Mouse (Mus musculus): ENCODE results near the gene Cst6.
"Not testable (repeated sequence)": the region's sequence is repeated elsewhere in the genome, so short reads cannot be mapped to it uniquely, and the experiment has no call there.

The Cst6 gene

DNA sequence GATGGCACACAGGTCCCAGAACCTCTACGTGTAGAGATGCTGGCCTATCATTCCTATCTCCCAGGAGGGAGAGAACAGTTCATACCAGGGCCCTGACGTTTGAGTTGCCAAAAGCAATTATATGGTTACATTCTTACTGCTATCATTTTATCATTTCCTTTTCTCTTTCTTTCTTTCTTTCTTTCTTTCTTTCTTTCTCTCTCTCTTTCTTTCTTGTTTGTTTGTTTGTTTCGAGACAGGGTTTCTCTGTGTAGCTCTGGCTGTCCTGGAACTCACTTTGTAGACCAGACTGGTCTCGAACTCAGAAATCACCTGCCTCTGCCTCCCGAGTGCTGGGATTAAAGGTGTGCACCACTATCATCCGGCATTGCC, at the start of gene Cst6:
Gene Cst6 (minus strand): TSS at position 73 of the 372 bp plus-strand sequence.
- DNase-seq (ENCODE audit: low read depth), result not testable (repeated sequence)

DNA sequence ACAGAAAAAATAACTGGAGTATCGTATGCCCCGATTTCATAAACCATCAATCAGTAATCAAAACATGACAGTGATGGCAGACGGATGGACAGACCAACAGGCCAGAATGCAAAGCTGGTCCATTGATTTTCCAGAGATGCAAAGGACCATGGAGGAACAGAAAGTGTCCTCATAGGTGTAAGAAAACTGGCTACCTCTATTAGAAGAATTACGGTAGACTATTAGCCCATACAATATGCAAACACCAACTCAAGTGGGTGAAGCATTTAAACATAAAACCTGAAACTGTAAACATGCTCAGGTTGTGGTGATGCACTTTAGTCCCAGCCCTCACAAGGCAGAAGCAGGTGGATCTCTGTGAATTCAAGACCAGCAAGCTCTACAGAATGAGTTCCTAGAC, 46.0 kb upstream of the Cst6 start:
- DNase-seq (ENCODE audit: low read depth), result peak; percentile 19

DNA sequence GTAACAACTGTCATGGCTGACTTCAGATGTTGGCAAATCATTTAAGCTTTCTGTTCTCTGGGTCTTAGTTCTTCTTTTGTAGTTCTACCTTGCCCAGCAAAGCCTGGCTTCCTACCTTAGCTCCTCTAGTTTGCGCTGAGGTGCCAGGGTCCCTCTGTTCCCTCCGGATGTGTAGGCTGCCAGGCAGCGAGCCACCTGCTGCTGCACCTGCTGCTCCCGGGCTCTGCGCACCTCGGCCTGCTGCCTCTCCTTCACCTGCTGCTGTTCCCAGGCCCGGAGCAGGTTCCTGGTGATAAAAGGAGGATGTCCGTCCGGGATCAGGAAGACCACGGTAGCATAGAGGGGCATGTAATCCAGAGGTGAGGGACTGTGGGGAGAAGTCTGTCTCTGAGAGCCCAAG, 44.8 kb upstream of the Cst6 start:
- DNase-seq (ENCODE audit: low read depth), result no peak

DNA sequence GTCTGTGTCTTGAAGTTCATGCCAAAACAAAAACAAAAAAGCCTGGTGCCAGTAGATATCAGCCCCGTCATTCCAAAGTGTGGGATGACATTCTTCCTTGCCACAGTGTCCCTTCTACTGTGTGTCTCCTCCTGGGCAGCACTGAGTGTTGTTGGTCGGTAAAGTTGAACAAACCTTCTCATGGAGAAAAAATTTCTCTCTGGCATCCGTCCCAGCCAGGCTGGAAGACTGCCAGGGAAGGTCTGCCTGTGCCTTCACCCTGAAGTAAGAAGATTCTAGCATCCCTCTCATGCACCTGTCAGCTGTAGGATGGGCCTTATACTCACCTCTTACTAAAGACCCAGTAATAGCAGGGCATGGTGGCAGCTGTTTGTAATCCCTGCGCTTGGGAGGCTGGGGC, 43.5 kb upstream of the Cst6 start:
- no peak for DNase-seq (ENCODE audit: low read depth)

DNA sequence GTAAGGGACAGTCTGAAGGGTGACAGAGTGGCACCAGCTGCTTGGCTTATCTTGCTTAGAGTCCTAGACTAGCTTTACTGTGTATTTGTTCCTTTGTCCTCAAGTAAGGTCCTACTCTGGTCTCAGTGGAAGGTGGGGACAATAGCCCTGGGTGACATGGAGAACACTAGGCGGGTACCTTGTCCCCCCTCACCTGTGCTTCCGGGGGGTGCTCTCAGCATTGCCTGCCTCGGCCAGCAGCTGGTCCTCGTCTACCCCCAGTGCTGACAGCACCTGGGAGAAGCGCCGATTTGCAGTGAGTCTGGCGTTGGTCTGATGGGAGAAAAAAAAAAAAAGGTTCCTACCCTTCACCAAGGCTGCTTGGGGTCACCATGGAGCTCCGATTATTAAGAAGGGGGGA, 41.0 kb upstream of the Cst6 start:
- no peak for DNase-seq (ENCODE audit: low read depth)

DNA sequence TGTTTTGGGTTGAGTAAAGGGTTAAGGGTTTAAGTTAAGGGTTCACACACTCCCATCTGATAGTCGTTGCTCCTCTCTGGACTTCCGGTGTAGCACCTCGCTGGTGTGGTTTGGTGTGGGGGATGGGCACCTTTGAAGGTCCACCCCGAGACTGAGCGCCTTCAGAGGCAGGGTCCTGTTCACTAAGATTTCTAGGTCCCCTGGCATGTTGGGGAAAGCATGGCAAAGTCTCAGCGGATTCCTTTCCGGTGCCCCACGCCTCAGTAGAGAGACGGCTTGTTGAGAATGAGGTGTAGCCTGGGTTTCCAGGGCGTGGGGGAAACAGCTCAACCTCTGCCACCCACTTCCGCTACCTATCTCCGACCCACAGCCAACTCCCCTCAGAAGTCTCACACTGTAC, 40.3 kb upstream of the Cst6 start:
- DNase-seq (ENCODE audit: low read depth), result peak; percentile 91

DNA sequence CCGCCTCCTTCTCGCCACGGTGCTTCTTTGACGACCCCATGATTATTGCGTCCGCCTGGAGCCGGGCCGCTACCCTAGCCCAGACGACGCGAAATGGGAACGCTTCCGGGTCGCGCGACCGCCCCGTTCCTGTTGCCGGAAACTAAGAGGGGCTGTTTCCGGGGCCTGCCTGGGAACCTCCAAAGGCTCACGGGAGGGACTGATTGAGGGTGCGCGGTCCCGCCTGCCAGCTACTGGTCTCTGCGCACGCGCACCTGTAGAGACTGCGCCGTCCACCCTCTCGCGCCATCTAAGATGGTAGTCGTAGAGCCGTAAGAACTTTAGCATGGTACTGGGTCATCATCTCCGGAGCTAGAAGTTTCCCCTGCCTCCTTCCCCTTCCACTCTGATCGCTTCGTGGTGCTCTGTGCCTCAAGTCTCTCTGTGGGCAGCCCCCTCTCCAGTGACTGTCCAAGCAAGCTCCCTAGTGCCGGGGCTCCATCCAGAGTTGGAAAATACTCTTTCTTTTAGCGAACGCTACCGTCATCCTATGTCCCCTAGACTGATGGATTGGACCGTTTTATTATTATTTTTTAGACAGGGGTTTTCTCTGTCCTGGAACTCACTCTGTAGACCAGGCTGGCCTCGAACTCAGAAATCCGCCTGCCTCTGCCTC, 39.3 kb upstream of the Cst6 start, which contains the start of gene Sart1:
Gene Sart1 (minus strand): TSS at position 116 of the 655 bp plus-strand sequence.
- DNase-seq (ENCODE audit: low read depth), result peak; percentile 97

DNA sequence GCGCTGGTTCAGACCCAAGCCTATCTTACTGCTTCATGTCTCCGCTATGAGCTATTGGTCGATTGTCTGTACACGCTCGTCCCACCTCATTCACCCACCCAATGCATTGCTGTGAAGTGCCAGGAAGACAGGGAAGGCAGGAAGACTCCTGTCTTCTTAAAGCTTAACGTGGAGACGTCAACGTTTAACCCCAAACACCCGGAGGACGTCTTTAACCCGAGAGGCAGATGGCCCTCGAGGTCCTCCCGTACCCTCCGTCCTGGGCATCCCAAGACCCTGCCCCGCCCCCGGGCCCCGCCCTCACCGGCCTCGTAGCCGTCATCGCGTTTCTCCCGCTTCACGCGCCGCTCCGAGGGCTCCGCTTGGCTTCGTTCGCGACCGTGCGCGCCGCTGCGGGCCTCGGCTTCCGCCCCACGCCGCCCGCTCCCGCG, 38.7 kb upstream of the Cst6 start:
- DNase-seq (ENCODE audit: low read depth), result no peak

DNA sequence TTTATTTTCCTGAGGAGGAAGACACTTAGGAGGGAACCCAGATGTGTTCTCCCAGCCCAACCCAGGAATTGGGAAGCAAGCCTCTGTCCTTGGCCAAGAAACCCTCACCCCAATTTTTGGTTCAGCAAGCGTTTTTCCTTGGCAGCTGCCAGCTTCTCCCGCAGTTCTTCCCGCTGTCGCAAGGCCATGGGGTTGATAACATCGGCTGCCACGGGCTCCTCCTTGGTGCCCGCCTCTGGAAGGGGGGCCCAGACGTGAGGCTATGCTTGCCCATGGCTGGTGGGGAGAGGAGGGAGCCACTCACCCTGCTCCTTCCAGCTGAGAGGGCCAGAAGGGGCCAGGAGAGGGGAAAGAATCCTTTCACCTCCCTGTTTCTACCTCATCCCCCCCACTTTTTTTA, 35.3 kb upstream of the Cst6 start:
- DNase-seq (ENCODE audit: low read depth), result no peak

DNA sequence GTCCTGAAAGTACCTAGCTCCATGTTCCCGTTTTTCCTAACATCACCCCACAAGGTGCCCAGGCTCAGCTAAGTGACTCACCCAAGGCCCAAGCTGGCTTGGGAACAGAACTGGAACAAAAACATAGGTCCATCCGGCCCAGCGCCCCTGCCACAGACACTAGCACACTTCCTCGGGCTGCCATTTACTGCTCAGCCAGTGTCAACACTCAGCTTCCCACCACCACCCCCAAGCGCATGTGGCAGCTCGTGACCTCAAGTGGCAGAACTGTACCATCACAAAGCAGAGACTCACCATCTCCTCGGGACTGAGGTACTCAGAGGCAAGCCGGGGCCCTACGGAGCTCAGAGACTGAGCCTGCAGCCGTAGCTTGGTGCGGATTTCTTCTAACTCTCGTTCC, 34.0 kb upstream of the Cst6 start:
- DNase-seq (ENCODE audit: low read depth), result no peak

DNA sequence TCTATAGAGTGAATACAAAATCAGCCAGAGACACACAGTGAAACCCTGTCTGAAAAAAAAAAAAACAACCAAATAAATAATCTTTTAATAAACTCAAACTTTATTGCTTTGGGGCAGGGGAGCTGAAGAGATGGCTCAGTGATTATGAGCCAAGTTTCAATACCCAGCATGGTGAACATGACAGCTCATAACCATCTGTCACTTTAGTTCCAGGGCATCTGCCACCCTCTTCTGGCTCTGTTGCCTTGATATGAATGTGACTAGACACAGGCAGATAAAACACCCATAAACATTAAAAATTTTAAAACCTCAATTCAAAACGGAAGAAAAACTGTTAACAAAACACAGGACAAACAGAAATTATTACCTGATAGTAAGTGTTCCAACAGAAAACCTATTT, 28.1 kb upstream of the Cst6 start:
- no peak for DNase-seq (ENCODE audit: low read depth)

DNA sequence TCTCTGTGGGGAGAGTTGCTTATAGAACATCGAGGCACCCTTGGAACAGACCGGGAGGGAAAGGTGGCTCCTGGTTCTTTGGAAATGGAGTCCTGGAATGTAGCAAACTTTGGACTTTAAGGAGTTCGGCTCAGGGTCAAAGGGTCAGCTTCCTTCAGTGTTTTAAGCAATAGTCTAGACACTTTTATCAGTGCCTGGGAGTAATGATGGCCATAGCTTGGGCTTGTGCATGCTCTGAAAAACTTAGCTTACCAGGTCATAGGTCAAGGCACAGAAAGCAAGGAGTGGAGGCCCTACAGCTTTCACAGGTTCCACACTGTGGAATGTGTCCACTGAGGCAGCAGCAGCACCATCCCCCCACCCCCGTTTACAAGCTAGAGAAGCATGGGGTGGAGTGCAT, 25.4 kb upstream of the Cst6 start:
- DNase-seq (ENCODE audit: low read depth), result no peak

DNA sequence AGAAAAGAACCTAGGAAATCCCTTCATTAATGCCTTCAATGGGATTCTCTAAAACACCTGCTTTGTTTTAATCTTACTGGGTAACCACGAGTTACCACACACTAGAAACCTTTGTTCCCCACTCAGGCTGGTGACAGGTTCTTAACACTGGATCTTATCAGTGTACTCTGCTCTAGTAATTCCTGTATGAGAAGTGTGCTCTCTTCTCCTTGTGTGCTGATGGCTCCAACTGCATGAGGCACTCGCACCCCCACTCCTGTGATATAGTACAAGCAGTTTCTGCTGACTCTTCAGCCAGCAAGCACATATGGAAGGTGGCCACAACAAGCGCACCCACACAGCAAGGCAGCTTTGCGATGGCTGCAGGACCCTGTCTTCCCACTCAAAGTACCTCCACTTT, 24.8 kb upstream of the Cst6 start:
- no peak for DNase-seq (ENCODE audit: low read depth)

DNA sequence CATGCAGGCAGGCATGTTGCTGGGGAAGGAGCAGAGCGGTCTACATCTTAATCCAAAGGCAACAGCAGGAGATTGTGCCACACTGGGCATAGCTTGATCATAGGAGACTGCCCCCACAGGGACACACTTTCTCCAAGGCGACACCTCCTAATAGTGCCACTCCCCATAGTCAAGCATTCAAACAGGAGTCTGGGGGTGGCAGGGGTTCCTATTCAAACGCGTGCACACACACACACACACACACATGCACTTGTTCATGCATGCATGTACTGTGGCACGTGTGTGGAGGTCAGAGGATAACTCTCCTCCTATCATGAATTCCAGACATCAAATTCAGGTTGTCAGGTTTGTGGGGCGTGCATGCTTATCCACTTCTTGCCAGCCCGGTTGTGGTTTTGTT, 23.4 kb upstream of the Cst6 start:
- DNase-seq (ENCODE audit: low read depth), result no peak

DNA sequence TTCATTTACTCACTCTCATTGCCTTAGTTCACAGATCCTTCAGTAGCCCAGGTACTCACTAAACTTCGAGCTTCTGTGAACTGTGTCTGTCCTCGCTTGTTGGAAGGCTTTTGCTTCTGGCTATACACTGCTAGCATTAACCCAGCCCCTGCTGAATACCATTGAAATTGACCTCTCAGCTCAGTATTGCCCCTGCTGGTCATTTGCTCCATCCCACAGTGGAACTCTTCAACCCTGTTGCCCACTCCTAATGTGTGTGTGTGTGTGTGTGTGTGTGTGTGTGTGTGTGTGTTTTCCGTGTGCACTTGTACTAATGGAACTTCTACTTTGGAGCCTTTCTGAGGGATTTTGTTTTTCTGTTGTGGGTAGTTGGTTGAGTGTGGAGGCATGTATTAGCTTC, 21.6 kb upstream of the Cst6 start:
- no peak for DNase-seq (ENCODE audit: low read depth)

DNA sequence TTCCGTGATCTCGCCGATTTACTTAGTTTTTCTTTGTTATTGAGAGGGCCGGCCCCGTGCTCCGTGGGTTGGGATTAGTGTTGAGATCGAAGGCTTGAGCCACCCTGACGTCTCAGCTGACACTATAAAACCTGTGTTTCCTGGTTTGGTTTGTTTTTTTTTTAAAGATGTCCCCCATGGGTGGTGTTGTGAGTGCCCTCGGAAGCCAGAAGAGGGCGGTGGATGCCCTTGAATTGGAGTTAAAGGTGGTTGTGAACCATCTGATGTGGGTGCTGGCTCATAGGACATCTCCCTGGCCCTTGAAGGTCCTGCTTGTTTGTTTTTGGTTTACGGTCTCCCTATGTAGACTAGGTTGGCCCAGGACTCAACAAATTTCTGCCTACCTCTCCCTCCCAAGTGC, 18.1 kb upstream of the Cst6 start:
- peak; percentile 75 for DNase-seq (ENCODE audit: low read depth)

DNA sequence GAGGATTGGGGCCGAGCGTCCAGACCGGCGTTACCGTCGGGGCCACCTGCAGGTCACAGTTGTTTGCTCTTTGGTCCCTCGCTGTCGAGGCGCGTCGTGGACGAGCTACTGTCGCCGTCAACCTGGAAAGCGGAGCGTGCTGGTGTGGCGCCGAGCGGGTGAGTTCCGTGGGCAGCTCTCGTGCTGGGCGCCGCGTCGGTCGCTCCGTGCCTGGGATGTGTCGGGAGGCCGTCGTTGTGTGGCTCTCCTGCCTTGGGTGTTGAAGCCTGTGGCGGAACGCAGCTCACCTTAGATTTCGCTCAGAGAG, 17.6 kb upstream of the Cst6 start, which contains the start of gene Banf1:
Gene Banf1 (minus strand): TSS at position 116 of the 307 bp plus-strand sequence.
- no peak for DNase-seq (ENCODE audit: low read depth)

DNA sequence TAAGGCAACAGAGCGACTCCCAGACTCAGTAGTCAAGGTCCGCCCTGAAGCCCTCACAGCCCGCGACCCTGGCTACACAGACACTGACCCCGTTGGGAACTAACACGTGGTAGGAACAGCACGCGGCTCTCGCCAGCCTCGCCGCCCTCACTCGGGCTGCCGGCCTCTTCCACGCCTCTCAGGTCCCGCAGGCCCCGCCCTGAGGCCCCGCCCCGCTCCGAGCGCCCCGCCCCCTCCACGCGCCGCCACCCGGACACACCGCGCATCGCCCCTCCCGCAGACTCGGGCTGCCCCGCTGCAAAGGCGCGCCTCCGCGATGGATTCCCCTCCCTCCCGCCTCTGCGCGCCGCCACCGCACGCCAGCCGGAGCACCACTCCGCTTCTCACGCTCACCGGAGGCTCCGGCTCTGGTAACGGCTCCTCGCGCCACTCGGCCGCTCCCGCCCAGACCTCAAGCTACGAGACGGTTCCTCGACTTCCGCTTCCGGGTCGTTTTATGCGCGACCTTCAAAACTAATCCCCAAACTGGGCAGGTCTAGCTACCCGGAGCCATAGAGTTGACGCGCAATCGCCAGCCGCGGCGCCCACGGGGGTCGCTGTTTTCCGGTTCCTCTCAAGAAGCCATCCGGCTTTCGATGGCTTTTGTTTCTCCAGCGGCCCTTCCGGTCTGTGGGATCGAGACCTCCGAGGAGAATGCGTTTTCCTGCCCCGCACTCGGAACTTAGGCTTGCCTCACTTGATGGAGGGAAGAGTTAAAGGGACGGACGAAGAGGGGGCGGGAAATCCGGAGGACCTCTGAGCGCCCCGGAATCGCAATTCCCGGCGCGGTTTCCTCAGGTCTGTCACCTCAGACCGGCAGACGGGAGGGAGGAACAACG, 17.0 kb upstream of the Cst6 start, which contains the start of gene Eif1ad:
Gene Eif1ad (plus strand): TSS at position 567 of the 878 bp plus-strand sequence.
- peak; percentile 99 for DNase-seq (ENCODE audit: low read depth)

DNA sequence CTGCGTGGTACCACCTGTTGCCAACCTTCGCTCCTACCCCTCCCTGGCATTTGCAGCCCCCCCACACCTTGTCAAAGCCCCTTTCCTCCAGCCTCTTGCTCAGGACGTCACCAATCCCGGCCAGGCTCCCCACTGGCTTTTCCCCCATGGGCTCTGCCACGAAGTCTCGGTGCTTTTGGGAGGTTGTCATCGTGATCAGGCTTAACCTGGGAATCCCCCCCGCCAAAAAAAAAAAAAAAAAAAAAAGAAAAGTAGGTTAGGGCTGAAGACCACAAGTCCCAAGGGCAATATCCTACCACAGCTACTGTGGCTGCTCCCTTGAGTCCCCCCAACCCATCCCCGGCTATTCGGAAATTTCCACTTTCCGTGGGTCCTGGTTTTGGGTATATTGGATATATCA, 16.4 kb upstream of the Cst6 start:
- DNase-seq (ENCODE audit: low read depth), result no peak

DNA sequence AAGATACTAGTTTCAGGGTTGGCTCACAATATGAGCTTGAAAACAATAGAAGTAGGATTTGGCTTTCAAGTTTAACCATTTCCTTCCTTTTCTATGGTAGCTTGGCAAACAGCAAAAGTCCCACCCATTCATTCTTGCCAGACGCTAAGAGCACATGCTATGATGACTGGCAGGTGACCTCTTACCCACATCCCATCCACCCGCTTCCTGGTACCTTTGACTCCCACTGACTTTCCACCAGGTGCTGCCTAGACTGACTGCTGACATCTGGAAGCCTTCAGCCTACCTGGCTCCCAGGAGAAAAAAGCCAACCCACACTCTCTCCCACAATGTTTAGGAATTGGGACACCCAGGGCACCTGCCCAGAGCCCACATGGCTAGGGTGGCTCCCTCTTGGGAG, 14.8 kb upstream of the Cst6 start:
- DNase-seq (ENCODE audit: low read depth), result peak; percentile 69

DNA sequence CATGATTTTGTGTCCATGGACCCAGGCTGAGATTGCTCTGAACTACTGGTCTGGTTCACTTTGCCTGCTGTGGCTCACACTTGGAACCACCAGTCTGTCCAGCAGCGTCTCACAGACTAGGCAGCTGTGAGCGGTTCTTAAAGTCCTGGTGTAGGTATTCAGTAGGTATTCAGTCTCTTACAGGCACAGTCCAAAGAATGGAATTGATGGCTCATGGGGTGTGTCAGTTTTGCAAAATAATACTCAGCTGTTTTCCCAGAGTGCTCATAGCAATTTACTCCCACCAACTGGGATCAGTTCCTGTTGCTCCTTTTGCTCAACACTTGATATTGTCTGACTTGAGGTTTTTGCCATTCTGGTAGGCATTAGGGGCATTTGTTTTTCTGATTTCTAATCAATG, 12.8 kb upstream of the Cst6 start:
- no peak for DNase-seq (ENCODE audit: low read depth)

DNA sequence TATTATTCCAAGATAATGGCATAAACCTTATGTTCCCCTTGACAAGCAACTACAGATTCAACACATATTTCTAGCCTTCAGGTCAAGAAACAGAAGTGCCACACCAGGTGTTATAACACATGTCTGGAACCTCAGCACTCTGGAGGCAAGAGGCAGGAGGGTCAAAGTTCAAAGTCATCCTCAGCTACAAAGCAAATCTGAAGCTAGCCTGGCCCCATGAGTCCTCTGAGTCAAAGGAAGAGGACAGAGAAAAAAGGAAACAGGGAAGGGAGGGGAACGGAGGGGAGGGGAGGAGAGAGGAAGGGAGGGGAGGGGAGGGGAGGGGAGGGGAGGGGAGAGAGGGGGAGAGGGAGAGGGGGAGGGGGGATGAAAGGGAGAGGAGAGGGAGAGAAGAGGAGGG, 6.7 kb upstream of the Cst6 start:
- peak; percentile 29 for DNase-seq (ENCODE audit: low read depth)

DNA sequence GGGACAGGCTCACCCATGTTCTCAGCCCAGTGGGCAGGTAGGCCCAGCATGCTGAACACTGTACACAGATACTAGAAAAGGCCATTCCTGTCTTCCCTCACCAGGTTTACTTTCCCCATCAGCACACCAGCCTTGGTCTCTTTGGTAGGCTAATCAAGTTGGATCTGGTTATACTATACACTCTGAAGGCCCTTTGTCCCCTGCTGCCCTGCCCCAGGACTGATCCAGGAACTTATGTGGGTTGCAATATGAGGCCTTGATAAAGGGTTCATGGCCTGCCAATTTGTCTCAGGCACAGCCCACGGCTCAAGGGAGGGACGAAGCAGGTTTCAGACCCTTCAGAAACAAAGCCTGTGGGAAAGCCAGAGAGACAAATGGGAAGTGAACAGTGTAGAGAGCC, 4.2 kb upstream of the Cst6 start:
- DNase-seq (ENCODE audit: low read depth), result no peak
